Mouse (Mus musculus) lung, postnatal 10 days (tissue): ENCODE data around the gene Smarce1.
"Not testable (repeated sequence)": the region's sequence is repeated elsewhere in the genome, so short reads cannot be mapped to it uniquely, and the experiment has no call there.

Source experiments
- DNase-seq: peaks from one replicate; pipeline ENCODE4 v3.0.0; 2021

The Smarce1 gene

GRCm38 (mm10) chr11:99230261-99231048, at the start of gene Smarce1:
Gene Smarce1, minus strand, starts transcription at chr11:99231017.
- DNase-seq, result peak; percentile 81

GRCm38 (mm10) chr11:99279986-99280385, 49.2 kb upstream of the Smarce1 start:
- DNase-seq, result no peak

- DNase-seq, result no peak
Measured at GRCm38 (mm10) chr11:99276786-99277185, 46.0 kb upstream of the Smarce1 start.

GRCm38 (mm10) chr11:99275624-99276023, 44.8 kb upstream of the Smarce1 start:
- no peak for DNase-seq

GRCm38 (mm10) chr11:99272721-99273120, 41.9 kb upstream of the Smarce1 start:
- DNase-seq, result no peak

- no peak for DNase-seq
Measured at GRCm38 (mm10) chr11:99269192-99269591, 38.4 kb upstream of the Smarce1 start.

GRCm38 (mm10) chr11:99265796-99266195, 35.0 kb upstream of the Smarce1 start:
- DNase-seq, result no peak

GRCm38 (mm10) chr11:99265220-99265619, 34.4 kb upstream of the Smarce1 start:
- DNase-seq, result no peak

- no peak for DNase-seq
Measured at GRCm38 (mm10) chr11:99256213-99256612, 25.4 kb upstream of the Smarce1 start.

GRCm38 (mm10) chr11:99255316-99255715, 24.5 kb upstream of the Smarce1 start:
- no peak for DNase-seq

- no peak for DNase-seq
Measured at GRCm38 (mm10) chr11:99253893-99254292, 23.1 kb upstream of the Smarce1 start.

GRCm38 (mm10) chr11:99252671-99253070, 21.9 kb upstream of the Smarce1 start:
- no peak for DNase-seq

- DNase-seq, result no peak
Measured at GRCm38 (mm10) chr11:99250666-99251065, 19.8 kb upstream of the Smarce1 start.

GRCm38 (mm10) chr11:99250241-99250640, 19.4 kb upstream of the Smarce1 start:
- no peak for DNase-seq

- DNase-seq, result peak; percentile 10
Measured at GRCm38 (mm10) chr11:99249115-99249514, 18.3 kb upstream of the Smarce1 start.

GRCm38 (mm10) chr11:99247916-99248315, 17.1 kb upstream of the Smarce1 start:
- DNase-seq, result no peak

GRCm38 (mm10) chr11:99244519-99244918, 13.7 kb upstream of the Smarce1 start:
- not testable (repeated sequence) for DNase-seq

GRCm38 (mm10) chr11:99243820-99244374, 13.1 kb upstream of the Smarce1 start, which contains the start of gene Krt222:
Gene Krt222, minus strand, starts transcription at chr11:99244085.
- peak; percentile 6 for DNase-seq

- no peak for DNase-seq
Measured at GRCm38 (mm10) chr11:99243200-99243819, 12.5 kb upstream of the Smarce1 start.

GRCm38 (mm10) chr11:99242056-99242455, 11.2 kb upstream of the Smarce1 start:
- no peak for DNase-seq

GRCm38 (mm10) chr11:99238468-99238867, 7.7 kb upstream of the Smarce1 start:
- peak; percentile 33 for DNase-seq

GRCm38 (mm10) chr11:99231049-99231816, 416 bp upstream of the Smarce1 start:
- DNase-seq, result no peak

GRCm38 (mm10) chr11:99229641-99230260, 1.1 kb downstream of the Smarce1 start:
- DNase-seq, result no peak
